Mouse (Mus musculus) midbrain, embryonic 10.5 days (tissue): ENCODE measurements at regions not wholly inside any gene's neighbourhood (a gene's known extent, or its start where the extent isn't known, plus 50 kb on each side); places are given as distances from the start of the nearest gene placed in this dataset.
A peak's percentile ranks its signal among the peaks of the same experiment; 100 is the strongest.

Experiments
- DNase-seq: peaks from one replicate; pipeline ENCODE4 v3.0.0-alpha.2; 2017; ENCODE audit warnings: low spot score
- H3K27ac ChIP-seq: fragments of 300-500 bp; sonication (generic); replicated peaks from 2 replicates; pipeline ENCODE4 v1.5.1; 2016; ENCODE audit warnings: mild to moderate bottlenecking
- H3K27me3 ChIP-seq: fragments of 300-500 bp; sonication (generic); 2 replicates; pipeline ENCODE4 v1.6.1; 2016; ENCODE audit warnings: low read depth, mild to moderate bottlenecking; ENCODE audit not compliant: poor library complexity, severe bottlenecking
- H3K36me3 ChIP-seq: fragments of 300-500 bp; sonication (generic); 2 replicates; pipeline ENCODE4 v1.6.1; 2016; ENCODE audit warnings: mild to moderate bottlenecking, moderate library complexity
- H3K4me1 ChIP-seq: fragments of 300-500 bp; sonication (generic); 2 replicates; pipeline ENCODE4 v1.6.1; 2016
- H3K4me3 ChIP-seq: fragments of 300-500 bp; sonication (generic); 2 replicates; pipeline ENCODE4 v1.5.1; 2016; ENCODE audit warnings: mild to moderate bottlenecking, moderate library complexity
- H3K9me3 ChIP-seq: fragments of 300-500 bp; sonication (generic); replicated peaks from 2 replicates; pipeline ENCODE4 v1.6.1; 2016; ENCODE audit warnings: mild to moderate bottlenecking
- WGBS: fragments of 180-500 bp; shearing (Covaris S2); methylation state at CpG from one replicate; pipeline ENCODE4 v1.1.7; 2016; 5-methylcytosine and 5-hydroxymethylcytosine counted together

DNA sequence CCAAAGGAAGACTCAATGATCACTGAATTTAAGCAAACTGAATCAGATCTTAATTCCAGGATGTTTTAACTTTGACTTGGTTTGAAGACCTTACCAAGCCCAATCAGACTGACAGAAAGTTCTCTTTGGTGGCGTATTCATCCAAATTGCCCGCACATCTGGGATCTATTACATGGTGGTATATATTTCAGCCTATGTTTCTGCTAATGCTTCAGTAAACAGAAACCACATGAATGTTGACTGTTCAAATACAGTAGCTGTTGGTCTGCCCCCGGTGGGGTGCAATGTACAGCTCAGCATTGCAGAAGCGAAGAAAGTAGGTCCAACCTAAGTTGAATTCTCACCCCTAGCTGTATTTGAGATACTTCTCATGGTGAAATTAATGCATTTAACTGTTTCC, 346.5 kb downstream of the Nuak1 start:
- H3K9me3 ChIP-seq, result no peaks in the 10 kb centered on the region
- 90% methylated on average over 4 of the region's 4 CpGs for WGBS
- peaks cover 4% of the 10 kb centered on the region; the same call in 1 of the 2 replicates for H3K4me1 ChIP-seq
- no peak for DNase-seq
- H3K27me3 ChIP-seq, result no peaks in the 10 kb centered on the region
- no peak overlapping the region for H3K27ac ChIP-seq
- no peaks in the 10 kb centered on the region for H3K36me3 ChIP-seq
- H3K4me3 ChIP-seq, result no peak overlapping the region

GRCm38 (mm10) chr10:84097196-84097595, 343.2 kb downstream of the Nuak1 start:
- H3K27ac ChIP-seq, result no peak overlapping the region
- H3K27me3 ChIP-seq, result no peaks in the 10 kb centered on the region
- WGBS, result 37% methylated on average over 5 of the region's 5 CpGs
- peaks cover 4% of the 10 kb centered on the region; the same call in 1 of the 2 replicates for H3K4me1 ChIP-seq
- H3K36me3 ChIP-seq, result no peaks in the 10 kb centered on the region
- no peak overlapping the region for H3K4me3 ChIP-seq
- H3K9me3 ChIP-seq, result no peaks in the 10 kb centered on the region
- no peak for DNase-seq

GRCm38 (mm10) chr10:84103985-84104384, 336.4 kb downstream of the Nuak1 start:
- no peak for DNase-seq
- H3K9me3 ChIP-seq, result no peaks in the 10 kb centered on the region
- H3K36me3 ChIP-seq, result no peaks in the 10 kb centered on the region
- whole genome bisulfite sequencing, result 84% methylated on average over 7 of the region's 7 CpGs
- H3K4me1 ChIP-seq, result no peaks in the 10 kb centered on the region
- no peak overlapping the region for H3K4me3 ChIP-seq
- peaks cover 6% of the 10 kb centered on the region; the same call in 1 of the 2 replicates for H3K27me3 ChIP-seq
- no peak overlapping the region for H3K27ac ChIP-seq

GRCm38 (mm10) chr10:84104556-84104955, 335.8 kb downstream of the Nuak1 start:
- H3K4me3 ChIP-seq, result no peak overlapping the region
- no peaks in the 10 kb centered on the region for H3K9me3 ChIP-seq
- H3K27ac ChIP-seq, result no peak overlapping the region
- 86% methylated on average over 6 of the region's 6 CpGs for WGBS
- DNase-seq, result no peak
- H3K36me3 ChIP-seq, result no peaks in the 10 kb centered on the region
- H3K4me1 ChIP-seq, result 0 out of 2 replicates have a peak, but pooled peaks cover 1% of the 10 kb centered on the region
- H3K27me3 ChIP-seq, result peaks cover 7% of the 10 kb centered on the region; the same call in 1 of the 2 replicates

DNA sequence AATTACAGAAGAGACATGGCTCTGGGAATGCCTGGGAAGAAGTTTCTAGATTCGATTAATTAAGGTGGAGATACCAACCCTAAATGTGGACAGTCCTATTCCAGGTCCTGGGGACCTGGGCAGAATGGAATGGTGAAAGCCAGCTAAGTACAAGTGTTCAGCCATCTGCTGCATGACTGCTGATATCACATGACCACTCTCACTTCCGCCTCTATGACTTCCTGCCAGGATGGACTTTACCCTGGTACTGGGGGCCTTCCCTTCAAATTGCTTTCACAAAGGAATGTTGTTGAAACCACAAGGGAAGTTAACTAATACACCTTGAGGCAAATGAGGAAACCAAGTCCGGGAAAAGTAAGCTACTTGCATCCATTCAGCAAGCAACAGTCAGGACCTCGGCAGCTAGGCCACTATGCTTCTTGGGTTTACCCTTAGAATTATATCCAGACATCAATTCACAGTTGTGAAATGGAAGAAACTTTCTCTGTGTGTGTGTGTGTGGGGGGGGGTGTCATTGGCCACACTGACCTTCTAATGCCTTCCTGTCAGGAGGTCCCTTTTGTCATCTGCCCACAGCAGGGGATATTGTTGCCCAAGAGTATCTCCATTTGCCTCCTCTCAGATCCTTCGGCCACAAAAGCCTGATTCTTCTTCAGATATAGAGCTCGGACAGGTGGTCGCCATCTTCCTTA, 330.6 kb downstream of the Nuak1 start:
- 52% methylated on average over 7 of the region's 7 CpGs for WGBS
- Histone ChIP-seq H3K4me1 (peaks cover 26% of the 10 kb centered on the region), H3K36me3 (no peaks in the 10 kb centered on the region), H3K27ac (no peak overlapping the region), H3K9me3 (no peaks in the 10 kb centered on the region), H3K27me3 (peaks cover 14% of the 10 kb centered on the region; the same call in 1 of the 2 replicates), H3K4me3 (no peak overlapping the region)
- DNase-seq, result no peak

DNA sequence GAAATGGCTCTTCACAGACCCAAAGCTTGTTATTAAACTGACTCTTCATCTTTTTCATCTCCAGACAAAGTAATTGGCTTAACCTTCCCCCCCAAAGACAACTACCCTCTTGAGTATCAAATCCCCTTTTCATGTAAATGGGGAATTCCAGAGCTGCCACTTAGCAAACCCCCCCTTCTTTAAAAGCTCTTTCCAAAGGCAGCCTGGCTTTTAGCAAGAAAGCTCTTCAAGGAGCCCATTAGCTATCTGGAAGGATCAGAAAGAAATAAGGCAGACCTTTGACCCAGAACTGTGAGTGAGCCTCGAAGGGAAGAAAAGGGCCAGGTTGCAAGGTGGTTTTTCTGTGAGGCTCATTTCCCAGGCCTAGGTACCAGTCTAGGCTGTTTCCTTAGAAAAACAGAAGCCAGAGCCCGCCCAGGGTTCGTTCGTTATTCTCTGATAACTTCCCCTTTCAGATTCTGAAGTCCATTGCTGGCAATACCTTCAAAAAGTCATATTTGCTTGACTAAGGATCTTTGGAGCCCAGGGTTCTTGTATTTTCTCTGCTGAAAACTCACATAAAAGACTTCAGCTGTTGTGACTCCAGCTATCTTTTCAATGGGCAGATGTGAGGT, 329.9 kb downstream of the Nuak1 start:
- peaks cover 26% of the 10 kb centered on the region for H3K4me1 ChIP-seq
- no peak overlapping the region for H3K4me3 ChIP-seq
- H3K9me3 ChIP-seq, result no peaks in the 10 kb centered on the region
- no peaks in the 10 kb centered on the region for H3K36me3 ChIP-seq
- H3K27me3 ChIP-seq, result peaks cover 14% of the 10 kb centered on the region; the same call in 1 of the 2 replicates
- DNase-seq, result no peak
- 49% methylated on average over 4 of the region's 4 CpGs for WGBS
- H3K27ac ChIP-seq, result peak overlapping the region; percentile 63; the same call in 1 of the 2 replicates

GRCm38 (mm10) chr10:84111502-84111901, 328.9 kb downstream of the Nuak1 start:
- no peak overlapping the region for H3K4me3 ChIP-seq
- WGBS, result 29% methylated on average over 5 of the region's 5 CpGs
- DNase-seq, result no peak

GRCm38 (mm10) chr10:84111909-84112308, 328.5 kb downstream of the Nuak1 start:
- no peak for DNase-seq
- H3K4me3 ChIP-seq, result no peak overlapping the region
- WGBS, result 56% methylated on average over 5 of the region's 5 CpGs
- peak overlapping the region; percentile 65; the same call in 1 of the 2 replicates for H3K27ac ChIP-seq
- no peaks in the 10 kb centered on the region for H3K36me3 ChIP-seq
- peaks cover 26% of the 10 kb centered on the region for H3K4me1 ChIP-seq
- H3K9me3 ChIP-seq, result no peaks in the 10 kb centered on the region
- peaks cover 14% of the 10 kb centered on the region; the same call in 1 of the 2 replicates for H3K27me3 ChIP-seq

More at GRCm38 (mm10) chr10:84111502-84111901, 328.9 kb downstream of the Nuak1 start:
- H3K9me3 ChIP-seq, result no peaks in the 10 kb centered on the region
- peaks cover 26% of the 10 kb centered on the region for H3K4me1 ChIP-seq
- H3K27ac ChIP-seq, result peak overlapping the region; percentile 65; the same call in 1 of the 2 replicates
- no peaks in the 10 kb centered on the region for H3K36me3 ChIP-seq
- peaks cover 14% of the 10 kb centered on the region; the same call in 1 of the 2 replicates for H3K27me3 ChIP-seq

GRCm38 (mm10) chr10:84119952-84120550, 320.3 kb downstream of the Nuak1 start:
- Histone ChIP-seq H3K27ac (no peak overlapping the region), H3K36me3 (no peaks in the 10 kb centered on the region), H3K27me3 (no peaks in the 10 kb centered on the region), H3K9me3 (0 out of 2 replicates have a peak, but pooled peaks cover 6% of the 10 kb centered on the region), H3K4me1 (no peaks in the 10 kb centered on the region), H3K4me3 (no peak overlapping the region)
- DNase-seq, result no peak
- 91% methylated on average over 8 of the region's 8 CpGs for WGBS

DNA sequence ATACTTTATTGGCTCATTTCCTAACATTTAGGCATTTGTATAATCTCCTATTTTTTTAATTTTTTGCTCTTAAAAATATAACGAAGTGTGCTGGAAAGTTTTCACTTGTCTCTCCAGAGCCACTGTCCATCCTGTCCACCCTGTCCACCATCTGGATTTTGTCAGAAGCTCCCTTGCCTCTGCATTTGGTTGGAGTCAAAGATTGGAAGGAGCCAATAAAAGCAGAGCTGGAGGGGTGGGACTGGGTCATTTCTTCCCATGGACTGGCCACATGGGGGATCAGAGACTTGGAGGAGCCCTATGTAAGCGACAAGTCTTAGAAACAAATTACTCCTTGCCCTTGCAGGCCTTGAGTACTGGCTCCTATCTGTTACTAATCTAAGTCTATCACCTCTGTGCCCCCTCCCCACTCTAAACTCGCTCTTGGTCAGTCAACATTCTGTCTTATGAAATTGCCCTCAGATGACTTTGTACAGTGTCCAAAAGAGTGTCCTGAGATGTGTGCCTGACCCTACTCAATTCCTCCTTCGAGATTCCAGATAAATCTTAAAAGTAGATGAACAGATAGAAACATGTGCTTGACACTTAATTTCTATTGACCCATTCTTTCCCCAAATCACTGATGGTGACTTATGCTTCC, 303.3 kb downstream of the Nuak1 start:
- Histone ChIP-seq H3K36me3 (no peaks in the 10 kb centered on the region), H3K4me3 (no peak overlapping the region), H3K4me1 (no peaks in the 10 kb centered on the region), H3K27ac (no peak overlapping the region), H3K27me3 (no peaks in the 10 kb centered on the region), H3K9me3 (no peaks in the 10 kb centered on the region)
- 84% methylated on average over 4 of the region's 4 CpGs for WGBS
- DNase-seq, result no peak

GRCm38 (mm10) chr10:84142741-84143454, 297.5 kb downstream of the Nuak1 start:
- H3K27me3 ChIP-seq, result no peaks in the 10 kb centered on the region

More at GRCm38 (mm10) chr10:84142741-84143454, 297.5 kb downstream of the Nuak1 start:
- Histone ChIP-seq H3K4me1 (no peaks in the 10 kb centered on the region), H3K27ac (no peak overlapping the region), H3K36me3 (no peaks in the 10 kb centered on the region), H3K9me3 (no peaks in the 10 kb centered on the region), H3K4me3 (no peak overlapping the region)
- DNase-seq, result no peak
- 80% methylated on average over 8 of the region's 8 CpGs for WGBS
